Mouse (Mus musculus) lung, postnatal 0 days (tissue): ENCODE results near the gene Prickle2. TPM values are rescaled to one million over a fixed set of nuclear protein-coding genes. Genes with fewer than 3 reads are reported as not detected.
A peak's percentile ranks its signal among the peaks of the same experiment; 100 is the strongest.

Source experiments
- ATAC-seq: fragments of 200-750 bp; cut with Nextera tagmentation; 2 replicates; pipeline ENCODE4 v1.8.0; 2017; ENCODE audit warnings: moderate library complexity
- DNase-seq: peaks from one replicate; pipeline ENCODE4 v3.0.0-alpha.2; 2016; ENCODE audit warnings: low spot score
- H3K27ac ChIP-seq: fragments of 300-500 bp; sonication (generic); 2 replicates; pipeline ENCODE4 v1.5.1; 2014; ENCODE audit warnings: antibody characterized with exemption, mild to moderate bottlenecking, low read length, mixed read lengths
- H3K27me3 ChIP-seq: fragments of 300-500 bp; sonication (generic); replicated peaks from 2 replicates; pipeline ENCODE4 v1.6.1; 2014; ENCODE audit warnings: low read length, mixed read lengths; ENCODE audit not compliant: insufficient read depth
- H3K36me3 ChIP-seq: fragments of 300-500 bp; sonication (generic); 2 replicates; pipeline ENCODE4 v1.6.1; 2014; ENCODE audit warnings: low read length, mixed read lengths; ENCODE audit not compliant: insufficient read depth
- H3K4me1 ChIP-seq: fragments of 300-500 bp; sonication (generic); 2 replicates; pipeline ENCODE4 v1.6.1; 2014; ENCODE audit warnings: antibody characterized with exemption, low read depth, low read length, mixed read lengths; ENCODE audit not compliant: insufficient read depth
- H3K4me2 ChIP-seq: fragments of 300-500 bp; sonication (generic); replicated peaks from 2 replicates; pipeline ENCODE4 v1.6.1; 2014; ENCODE audit warnings: low read depth, mild to moderate bottlenecking, low read length, moderate library complexity, mixed read lengths
- H3K4me3 ChIP-seq: fragments of 300-500 bp; sonication (generic); 2 replicates; pipeline ENCODE4 v1.5.1; 2014; ENCODE audit warnings: low read depth, low read length
- H3K9ac ChIP-seq: fragments of 300-500 bp; sonication (generic); replicated peaks from 2 replicates; pipeline ENCODE4 v1.6.1; 2014; ENCODE audit warnings: low read depth, mild to moderate bottlenecking
- H3K9me3 ChIP-seq: fragments of 300-500 bp; sonication (generic); 2 replicates; pipeline ENCODE4 v1.6.1; 2016; ENCODE audit warnings: low read length, mixed read lengths
- CTCF ChIP-seq: IDR thresholded peaks from 2 replicates; pipeline ENCODE4 v1.5.1; 2016; ENCODE audit warnings: antibody characterized with exemption, mild to moderate bottlenecking
- EP300 ChIP-seq: IDR thresholded peaks from 2 replicates; pipeline ENCODE4 v1.6.1; 2016; ENCODE audit warnings: antibody characterized with exemption, mild to moderate bottlenecking, control low read depth
- WGBS: fragments of 180-500 bp; shearing (Covaris S2); extraction: QIAGEN DNeasy Blood & Tissue Kit; methylation state at CpG from one replicate; pipeline ENCODE4 v1.1.7; 2014; 5-methylcytosine and 5-hydroxymethylcytosine counted together
- polyA plus RNA-seq: library from polyadenylated mRNA; unstranded; fragments of >200 nt; fragmentation: Nextera tagmentation; extraction: Ambion mirVana; gene quantifications from 2 replicates; pipeline ENCODE4 v1.2.1, GENCODE M21; 2015

The Prickle2 gene
- polyA plus RNA-seq, 1 experiment from 2014 or later, result 7.0 TPM

DNA sequence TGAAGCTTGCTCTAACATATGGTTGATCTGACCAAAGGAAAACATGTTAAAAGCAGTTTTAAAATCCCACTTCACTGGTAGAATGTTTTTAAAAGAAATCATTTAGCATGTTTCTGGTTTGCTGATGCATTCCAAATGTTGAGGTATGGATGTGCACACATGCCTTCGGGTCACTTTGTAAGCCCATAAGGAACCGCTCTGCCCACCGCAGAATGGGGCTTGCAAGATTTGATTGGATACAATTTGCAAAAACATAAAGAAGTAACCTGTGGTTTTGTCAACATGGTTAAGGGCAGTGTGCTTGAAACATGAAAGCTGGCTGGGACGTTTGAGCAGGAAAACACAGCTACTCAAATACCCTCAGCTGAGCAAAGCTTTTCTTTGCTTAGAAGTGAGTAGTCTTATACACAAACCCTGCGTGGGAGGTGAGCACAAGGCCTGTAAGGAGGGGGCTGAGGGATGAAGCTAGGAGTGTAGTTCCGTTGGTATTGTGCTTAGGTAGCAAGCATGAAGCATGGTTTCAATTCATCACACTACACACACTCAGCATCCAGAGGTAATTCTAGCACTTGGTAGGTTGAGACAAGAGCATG, 71.0 kb downstream of the Prickle2 start:
- no peak for DNase-seq
- TF ChIP-seq EP300, result no peak
- no peak for TF ChIP-seq CTCF
- Histone ChIP-seq H3K4me3 (no peak overlapping the region), H3K27ac (no peak overlapping the region), H3K36me3 (no peaks in the 10 kb centered on the region), H3K9ac (no peak overlapping the region), H3K27me3 (no peaks in the 10 kb centered on the region), H3K4me2 (no peak overlapping the region), H3K4me1 (no peaks in the 10 kb centered on the region), H3K9me3 (no peaks in the 10 kb centered on the region)
- 57% methylated on average over 6 of the region's 6 CpGs for WGBS
- no peak for ATAC-seq

DNA sequence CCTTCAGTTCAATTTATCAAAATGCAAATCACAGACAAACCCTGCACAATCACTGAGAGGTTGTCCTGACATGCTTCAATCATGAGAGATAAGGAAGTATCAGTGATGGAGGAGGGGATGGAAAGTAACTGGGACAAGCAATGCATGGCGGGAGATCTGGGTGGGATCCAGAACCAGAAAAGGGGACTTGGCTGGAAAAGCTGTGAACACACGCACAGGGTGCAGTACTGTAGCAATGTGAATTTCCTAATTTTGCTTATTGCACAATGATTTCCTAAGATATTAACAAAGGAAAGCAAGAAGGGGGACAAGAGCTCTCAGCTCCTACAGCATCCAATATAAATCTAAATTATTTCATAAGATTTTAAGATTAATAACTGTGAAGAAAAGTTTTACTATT, 75.0 kb downstream of the Prickle2 start:
- DNase-seq, result peak; percentile 69
- no peaks in the 10 kb centered on the region for H3K9me3 ChIP-seq
- TF ChIP-seq EP300 (no peak), CTCF (no peak)
- WGBS, result 51% methylated on average over 2 of the region's 2 CpGs
- no peak overlapping the region for H3K4me3 ChIP-seq
- no peaks in the 10 kb centered on the region for H3K36me3 ChIP-seq
- no peaks in the 10 kb centered on the region for H3K27me3 ChIP-seq
- no peak overlapping the region for H3K9ac ChIP-seq
- peak; percentile 38; the same call in 1 of the 2 replicates for ATAC-seq
- H3K4me1 ChIP-seq, result no peaks in the 10 kb centered on the region
- no peak overlapping the region for H3K27ac ChIP-seq
- no peak overlapping the region for H3K4me2 ChIP-seq

DNA sequence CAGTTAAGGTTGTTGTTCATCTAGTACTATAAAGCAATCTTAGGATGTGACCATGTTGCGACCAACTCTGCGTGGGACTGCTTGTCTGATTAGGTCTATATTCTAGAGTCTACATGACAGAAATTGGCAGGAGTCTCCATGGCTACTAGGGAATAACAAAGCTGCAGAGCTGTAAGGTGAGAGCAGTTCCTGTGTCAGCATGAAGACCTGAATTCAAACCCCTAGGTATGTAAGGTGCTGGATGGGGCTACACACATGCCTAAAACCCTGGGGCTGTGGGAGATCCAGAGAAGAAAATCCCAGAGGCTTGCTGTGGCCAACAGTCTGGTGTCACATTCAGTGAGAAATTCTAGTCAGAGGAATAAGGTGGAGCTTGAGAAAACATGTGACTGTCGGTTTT, 78.2 kb downstream of the Prickle2 start:
- Histone ChIP-seq H3K9me3 (no peaks in the 10 kb centered on the region), H3K36me3 (no peaks in the 10 kb centered on the region), H3K4me3 (no peak overlapping the region), H3K27ac (no peak overlapping the region), H3K9ac (no peak overlapping the region), H3K4me1 (no peaks in the 10 kb centered on the region), H3K27me3 (no peaks in the 10 kb centered on the region), H3K4me2 (no peak overlapping the region)
- DNase-seq, result no peak
- no peak for TF ChIP-seq EP300
- TF ChIP-seq CTCF, result no peak
- ATAC-seq, result no peak
- 81% methylated on average over 3 of the region's 3 CpGs for WGBS

DNA sequence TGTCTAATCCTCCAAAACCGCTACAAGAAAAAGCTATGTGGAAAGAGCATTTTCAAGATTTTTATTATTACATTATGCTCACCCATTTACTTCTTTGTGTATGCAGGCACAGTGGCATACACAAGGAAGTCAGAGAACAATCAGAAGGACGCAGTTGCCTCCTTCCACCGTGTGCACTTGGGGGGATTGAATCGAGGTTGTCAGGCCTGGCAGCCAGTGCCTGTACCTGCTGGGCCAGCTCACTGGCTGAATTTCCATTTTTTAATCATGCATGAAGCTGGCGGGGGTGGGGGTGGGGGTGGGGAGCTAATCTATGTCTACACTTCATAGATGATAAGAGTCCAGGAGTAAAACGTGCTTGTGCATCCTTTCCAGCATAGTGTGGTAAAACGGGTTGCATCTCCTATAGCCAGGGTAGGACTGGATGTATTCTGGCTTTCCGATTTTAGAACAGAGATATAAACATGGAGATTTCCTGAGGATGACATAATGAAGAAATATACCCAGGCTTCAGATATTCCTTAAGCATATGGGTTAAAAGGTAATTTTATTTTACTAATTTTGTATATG, 78.8 kb downstream of the Prickle2 start:
- 71% methylated on average over 8 of the region's 8 CpGs for WGBS
- no peak for DNase-seq
- no peak for TF ChIP-seq EP300
- no peak for TF ChIP-seq CTCF
- H3K4me1 ChIP-seq, result no peaks in the 10 kb centered on the region
- no peak overlapping the region for H3K27ac ChIP-seq
- H3K4me3 ChIP-seq, result no peak overlapping the region
- no peak for ATAC-seq
- no peaks in the 10 kb centered on the region for H3K9me3 ChIP-seq
- no peaks in the 10 kb centered on the region for H3K36me3 ChIP-seq
- H3K4me2 ChIP-seq, result no peak overlapping the region
- no peak overlapping the region for H3K9ac ChIP-seq
- no peaks in the 10 kb centered on the region for H3K27me3 ChIP-seq

DNA sequence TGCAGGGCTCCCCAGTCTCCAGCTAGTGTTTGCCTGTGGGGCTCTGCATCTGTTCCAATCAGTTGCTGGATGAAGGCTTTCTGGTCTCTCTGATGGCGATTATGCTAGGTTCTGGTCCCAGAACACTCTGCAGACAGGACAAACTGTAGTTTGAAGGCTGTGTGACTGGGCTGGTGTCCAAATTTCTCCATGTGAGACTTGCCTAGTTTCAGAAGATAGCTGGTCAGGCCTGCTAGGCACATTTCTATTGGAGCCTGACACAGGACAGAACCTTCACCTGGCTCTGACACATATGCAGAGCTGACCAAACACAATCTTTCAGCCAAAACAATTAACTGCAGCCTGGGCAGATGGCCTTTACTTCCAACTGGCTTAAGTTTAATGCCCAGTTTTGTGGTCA, 80.0 kb downstream of the Prickle2 start:
- Histone ChIP-seq H3K4me3 (no peak overlapping the region), H3K4me1 (no peaks in the 10 kb centered on the region), H3K4me2 (no peak overlapping the region), H3K36me3 (no peaks in the 10 kb centered on the region), H3K27ac (no peak overlapping the region), H3K9ac (no peak overlapping the region), H3K27me3 (no peaks in the 10 kb centered on the region), H3K9me3 (no peaks in the 10 kb centered on the region)
- TF ChIP-seq CTCF, result no peak
- no peak for TF ChIP-seq EP300
- ATAC-seq (no peak), DNase-seq (no peak)
- WGBS, result 42% methylated on average over 1 of the region's 1 CpGs

DNA sequence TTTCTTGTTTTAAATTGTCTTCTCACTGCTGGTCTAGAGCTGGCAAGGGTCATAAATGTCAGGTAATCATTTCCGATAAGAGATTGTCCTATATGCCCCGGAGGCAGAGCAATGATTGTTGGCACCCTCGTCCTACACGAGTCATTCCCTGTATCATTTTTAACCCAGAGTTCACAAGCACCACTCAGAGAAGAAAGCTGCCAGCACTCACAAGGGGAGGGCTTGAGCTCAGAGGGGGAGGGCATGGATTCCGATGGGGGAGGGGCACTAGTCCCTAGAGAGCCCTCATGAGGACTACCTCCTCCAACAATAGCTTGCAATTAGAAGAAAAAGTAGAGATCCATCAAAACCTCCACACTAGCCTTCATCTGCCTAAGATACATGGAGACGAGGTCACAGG, 81.6 kb downstream of the Prickle2 start:
- H3K9ac ChIP-seq, result no peak overlapping the region
- H3K27me3 ChIP-seq, result no peaks in the 10 kb centered on the region
- no peak overlapping the region for H3K4me2 ChIP-seq
- no peaks in the 10 kb centered on the region for H3K4me1 ChIP-seq
- DNase-seq, result no peak
- ATAC-seq, result no peak
- WGBS, result 47% methylated on average over 6 of the region's 6 CpGs
- H3K9me3 ChIP-seq, result no peaks in the 10 kb centered on the region
- no peaks in the 10 kb centered on the region for H3K36me3 ChIP-seq
- no peak for TF ChIP-seq CTCF
- no peak for TF ChIP-seq EP300
- no peak overlapping the region for H3K27ac ChIP-seq
- no peak overlapping the region for H3K4me3 ChIP-seq
